Mouse (Mus musculus) kidney, postnatal 25 days (tissue): ENCODE measurements at regions not wholly inside any gene's neighbourhood (a gene's known extent, or its start where the extent isn't known, plus 50 kb on each side); places are given as distances from the start of the nearest gene placed in this dataset.

Source experiments
- DNase-seq, 2 experiments: peaks; one replicate each; pipeline ENCODE4 v3.0.0; 2021; ENCODE audit warnings: mixed read lengths in 2 of 2

DNA sequence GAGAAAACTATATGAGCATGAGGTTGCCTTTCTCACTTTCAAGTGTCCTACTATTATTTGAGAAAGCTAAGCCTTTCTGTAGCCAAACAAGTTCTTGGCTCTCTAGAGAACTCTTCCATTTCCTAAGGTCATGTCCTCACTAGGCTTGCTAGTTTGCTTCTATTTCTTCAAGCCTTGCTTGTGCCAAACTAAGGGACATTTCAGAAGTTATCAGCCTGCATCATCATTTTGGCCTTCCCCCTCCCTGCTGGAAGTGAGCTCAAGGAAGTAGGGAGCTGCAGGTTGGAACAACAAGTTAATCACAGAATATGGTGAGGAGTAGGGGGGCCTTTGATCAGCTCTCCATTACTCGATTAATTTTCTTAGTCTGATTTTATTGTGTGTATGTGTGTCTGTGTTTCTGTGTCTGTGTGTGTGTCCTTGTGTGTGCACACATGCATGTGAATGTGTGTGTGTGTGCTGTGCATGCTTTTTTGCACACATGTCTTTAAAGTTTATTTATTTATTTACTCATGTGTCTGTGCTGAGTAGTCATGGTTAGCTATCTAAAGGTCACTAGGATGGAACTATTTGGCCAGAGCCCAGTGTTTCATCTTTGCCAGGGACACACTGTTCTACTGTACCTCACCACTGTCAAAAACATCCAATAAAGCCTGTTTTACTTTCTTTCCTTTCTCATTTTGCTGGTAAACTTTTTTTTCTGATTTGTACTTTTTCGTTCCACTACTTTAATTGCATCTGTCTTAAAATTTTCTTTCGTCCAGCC lies 371.4 kb upstream of the Eda2r start:
- peak; percentile 46 to 58 for DNase-seq

DNA sequence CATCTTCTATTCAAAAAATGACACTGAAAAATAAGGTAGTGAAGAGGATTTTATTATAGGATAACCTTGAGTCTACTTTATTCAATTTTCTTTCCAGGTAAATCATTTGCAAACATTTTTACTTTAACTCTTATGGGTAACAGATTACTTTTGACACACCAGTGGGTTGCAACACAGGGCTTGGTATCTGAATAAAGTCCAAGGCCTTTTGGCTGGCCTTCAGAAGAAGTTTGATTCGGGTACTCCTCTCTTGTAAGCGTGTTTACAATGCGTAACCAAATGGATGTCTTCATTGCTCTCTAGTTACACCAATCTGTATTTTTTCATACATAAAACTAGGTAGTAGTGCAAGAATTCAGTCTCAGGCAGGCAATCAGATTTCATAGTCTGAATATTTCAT lies 367.3 kb upstream of the Eda2r start:
- peak; percentile 53 to 68 for DNase-seq

DNA sequence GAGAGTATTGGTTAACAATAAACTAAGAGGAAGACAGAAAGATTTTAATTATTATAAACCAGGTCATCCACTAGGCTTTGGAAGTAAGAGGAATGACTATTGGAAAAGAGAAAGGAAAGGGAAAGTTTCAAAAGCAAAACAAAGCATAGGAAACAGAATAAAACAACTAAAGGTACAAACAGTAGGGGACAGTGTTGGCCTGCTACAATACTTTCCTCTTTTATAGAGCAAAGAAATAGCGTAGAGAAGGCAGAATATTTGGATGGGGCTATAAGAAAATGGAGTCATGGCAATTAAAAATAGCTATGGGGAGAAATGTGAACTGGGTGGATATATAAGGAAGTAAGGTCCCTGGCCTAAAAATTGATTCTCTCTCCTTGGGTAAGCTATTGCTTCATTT lies 347.5 kb upstream of the Eda2r start:
- DNase-seq: no peak

DNA sequence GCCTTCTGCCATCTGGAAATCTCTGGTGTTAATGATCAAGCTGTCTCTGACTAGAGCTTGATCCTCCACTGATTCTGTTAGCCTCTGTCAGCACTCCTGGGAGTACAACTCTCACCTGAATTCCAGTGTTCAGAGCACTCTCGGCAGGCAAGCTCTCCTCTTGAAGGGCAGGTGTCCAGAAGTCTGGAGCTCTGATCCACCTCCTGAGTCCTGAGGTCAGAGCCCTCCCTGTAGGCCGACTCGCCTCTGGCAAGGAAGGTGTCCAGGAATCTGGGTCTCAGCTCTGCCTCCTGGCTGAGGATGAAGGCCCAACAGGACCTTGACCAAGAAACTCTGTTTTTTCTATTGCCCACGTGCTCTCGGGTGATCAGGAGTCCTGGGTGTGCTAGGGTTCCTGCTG lies 330.8 kb upstream of the Eda2r start:
- DNase-seq: peak; percentile 31 to 72

DNA sequence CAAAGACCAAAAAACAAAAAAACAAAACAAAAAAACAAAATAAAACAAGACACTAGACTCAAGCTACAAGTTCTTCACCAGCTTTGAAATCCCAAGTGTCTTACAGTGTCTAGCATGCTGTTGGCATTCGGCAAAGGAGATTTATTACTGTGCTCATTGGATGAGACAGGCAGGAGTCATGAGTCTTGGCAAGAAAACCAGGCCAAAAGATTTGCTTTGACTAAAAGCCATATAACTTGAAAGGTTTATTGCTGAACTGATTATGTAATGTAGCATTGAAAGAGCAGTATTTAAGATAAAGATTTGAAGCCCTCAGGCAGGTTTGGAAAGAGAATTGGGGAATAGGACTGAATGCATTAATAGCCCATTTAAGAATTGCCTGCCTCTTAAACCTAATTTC lies 281.7 kb upstream of the Eda2r start:
- no peak for DNase-seq

DNA sequence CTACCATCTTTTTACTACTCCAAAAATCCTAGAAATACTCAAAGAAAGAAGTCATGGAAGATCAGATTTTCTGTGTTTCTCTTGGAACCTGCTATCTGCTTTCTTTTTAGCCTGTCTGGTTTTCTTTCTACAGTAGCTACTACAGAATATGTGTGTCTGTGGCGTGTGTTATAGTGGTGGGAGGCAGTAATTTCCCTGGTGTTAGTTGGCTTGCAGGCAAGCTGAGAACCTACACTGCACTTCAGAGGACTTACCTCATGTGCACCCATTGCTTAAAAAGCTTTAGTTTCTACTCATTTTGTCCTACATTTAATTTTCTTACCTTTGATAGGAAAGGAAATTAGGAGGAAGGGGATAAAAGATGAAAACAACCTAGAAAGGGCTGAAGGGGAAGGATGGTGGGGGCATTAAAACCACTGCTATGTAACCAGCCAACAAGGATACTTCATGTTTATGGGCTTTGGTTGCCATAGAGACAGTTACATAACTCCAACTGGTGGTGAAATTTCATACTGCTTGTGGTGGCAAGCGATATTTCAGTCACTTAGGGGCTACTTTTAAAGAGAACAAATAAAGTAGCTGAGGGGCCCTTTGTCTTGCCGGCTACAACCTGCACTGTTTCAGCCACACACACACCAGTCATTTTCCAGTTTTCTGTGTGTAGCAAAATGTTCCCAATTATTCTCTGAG lies 274.7 kb upstream of the Eda2r start:
- no peak for DNase-seq
